9 mouse cellular contexts compared by ENCODE assay signal in the genomic region with DNA sequence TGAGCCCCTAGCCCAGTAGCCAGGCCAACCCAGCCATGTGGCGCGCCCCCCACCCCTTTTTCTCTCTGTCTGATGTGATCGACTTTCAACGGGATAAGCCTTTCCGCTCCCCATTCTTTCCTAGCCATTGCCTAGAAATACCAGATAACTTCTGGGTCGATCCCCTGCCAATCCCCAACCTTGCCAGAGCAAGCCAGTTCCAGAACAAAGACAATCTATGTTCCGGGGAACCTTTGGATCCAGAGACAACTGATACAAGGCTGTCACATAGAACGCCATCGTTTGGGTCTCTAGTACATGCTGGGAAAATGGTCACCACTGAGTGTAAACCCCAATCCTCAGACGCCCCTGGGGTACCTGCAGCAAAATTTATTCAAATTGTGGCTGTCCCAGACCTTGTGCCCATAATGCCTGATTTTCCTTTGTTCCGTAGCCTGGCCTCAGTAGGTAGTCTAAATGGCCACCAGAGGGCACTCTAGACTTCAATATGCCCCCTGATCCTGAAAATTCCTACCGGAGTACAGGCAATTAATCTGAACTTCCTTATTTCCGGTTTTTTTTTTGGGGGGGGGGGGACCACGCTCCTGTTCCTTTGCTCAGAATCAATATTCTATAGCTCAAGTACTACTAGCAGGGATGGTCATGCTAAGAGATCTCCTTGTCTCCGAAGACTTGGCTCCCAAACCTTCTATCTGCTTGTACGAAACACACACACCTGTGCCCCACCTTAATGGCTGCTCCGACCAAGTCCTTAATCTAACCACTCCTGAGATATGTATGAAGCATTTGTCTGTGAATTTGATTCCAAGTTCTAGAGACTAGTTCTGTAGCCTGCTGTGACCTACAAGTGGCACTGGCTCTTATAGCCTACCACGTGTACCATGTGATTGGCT.
DNase-seq lines count a peak whose midpoint lies in the region; ATAC-seq and TF ChIP-seq lines count a peak whose summit lies in the region.
"Had no signal": no experiment of that assay in that cellular context is flagged by ENCODE, and none has a peak within 500 bp of the region (broad histone marks: within the 10 kb centered on the region; RNA-seq: fewer than 3 reads in every experiment).

No protein-coding gene starts in this region.

- 53% methylated on average over 18 of the region's 18 CpGs for whole genome bisulfite sequencing in liver, postnatal 0 days (ENCODE audit: insufficient replicate concordance)
- WGBS in liver, embryonic 12.5 days (ENCODE audit: insufficient replicate concordance), result 50% methylated on average over 18 of the region's 18 CpGs
- 57% methylated on average over 18 of the region's 18 CpGs for WGBS in embryonic facial prominence, embryonic 10.5 days
- 58% methylated on average over 18 of the region's 18 CpGs for WGBS in intestine, postnatal 0 days
- WGBS in midbrain, embryonic 11.5 days, result 54% methylated on average over 18 of the region's 18 CpGs

- peak; percentile 60 for TF ChIP-seq CTCF in liver, postnatal 0 days (IDR thresholded peaks at IDR 0.05; ENCODE audit: low read depth)
- TF ChIP-seq CTCF in intestine, postnatal 0 days (IDR thresholded peaks at IDR 0.05; ENCODE audit: low read depth), result peak; percentile 74

- DNase-seq in liver, postnatal 0 days, result no peak
- peak; percentile 43 for DNase-seq in adipocyte (ENCODE audit: low spot score)
- peak; percentile 60 for DNase-seq in embryonic facial prominence, embryonic 10.5 days (ENCODE audit: low spot score)
- DNase-seq in midbrain, embryonic 11.5 days (ENCODE audit: low spot score, missing footprints), result peak; percentile 88
- DNase-seq in thymus, postnatal 10 days (ENCODE audit: low spot score in 2 of 2), result no peak

- TF ChIP-seq EP300 in liver, postnatal 0 days (IDR thresholded peaks at IDR 0.05; ENCODE audit: low read depth), result no peak

- H3K27ac ChIP-seq in liver, postnatal 0 days (ENCODE audit: low read depth), result no peak overlapping the region
- no peak overlapping the region for H3K27ac ChIP-seq in liver, embryonic 12.5 days
- H3K27ac ChIP-seq in embryonic facial prominence, embryonic 10.5 days (replicated peaks), result peak overlapping the region; percentile 75
- H3K27ac ChIP-seq in intestine, postnatal 0 days (ENCODE audit: low read depth, low read length), result no peak overlapping the region
- no peak overlapping the region for H3K27ac ChIP-seq in midbrain, embryonic 11.5 days (ENCODE audit: low read depth, low read length)
- H3K27ac ChIP-seq: macrophage had no signal

- no peak overlapping the region for H3K9ac ChIP-seq in liver, postnatal 0 days (replicated peaks)
- no peak overlapping the region for H3K9ac ChIP-seq in liver, embryonic 12.5 days
- no peak overlapping the region for H3K9ac ChIP-seq in intestine, postnatal 0 days (ENCODE audit: low read depth, low read length)
- 0 out of 2 replicates have a peak overlapping the region, but pooled peaks have one; percentile 9 for H3K9ac ChIP-seq in midbrain, embryonic 11.5 days (ENCODE audit: low read length)

- H3K4me3 ChIP-seq in liver, postnatal 0 days (ENCODE audit: low read depth, low read length), result no peak overlapping the region
- no peak overlapping the region for H3K4me3 ChIP-seq in liver, embryonic 12.5 days
- no peak overlapping the region for H3K4me3 ChIP-seq in embryonic facial prominence, embryonic 10.5 days
- no peak overlapping the region for H3K4me3 ChIP-seq in intestine, postnatal 0 days (ENCODE audit: low read depth, low read length)
- no peak overlapping the region for H3K4me3 ChIP-seq in midbrain, embryonic 11.5 days (ENCODE audit: low read depth, low read length)

- no peak overlapping the region for H3K4me2 ChIP-seq in liver, postnatal 0 days (ENCODE audit: low read depth, low read length)
- H3K4me2 ChIP-seq in liver, embryonic 12.5 days, result no peak overlapping the region
- H3K4me2 ChIP-seq in intestine, postnatal 0 days (replicated peaks; ENCODE audit: low read depth), result no peak overlapping the region
- H3K4me2 ChIP-seq in midbrain, embryonic 11.5 days, result no peak overlapping the region

- no peaks in the 10 kb centered on the region for H3K36me3 ChIP-seq in liver, postnatal 0 days (replicated peaks; ENCODE audit: insufficient read depth, low read length)
- H3K36me3 ChIP-seq in liver, embryonic 12.5 days, result no peaks in the 10 kb centered on the region
- H3K36me3 ChIP-seq in embryonic facial prominence, embryonic 10.5 days (replicated peaks), result no peaks in the 10 kb centered on the region
- H3K36me3 ChIP-seq in intestine, postnatal 0 days (ENCODE audit: control insufficient read depth, insufficient read depth), result no peaks in the 10 kb centered on the region
- H3K36me3 ChIP-seq in midbrain, embryonic 11.5 days (ENCODE audit: control insufficient read depth, insufficient read depth, low read length), result no peaks in the 10 kb centered on the region

- no peak for ATAC-seq in liver, postnatal 0 days
- ATAC-seq in liver, embryonic 12.5 days, result no peak
- ATAC-seq in intestine, postnatal 0 days, result no peak
- ATAC-seq in midbrain, embryonic 11.5 days (ENCODE audit: low FRiP score), result peak; percentile 77
- no peak for ATAC-seq in inflammation-experienced regulatory T-cells, adult 6 months

- H3K9me3 ChIP-seq in liver, postnatal 0 days (ENCODE audit: low read length), result no peaks in the 10 kb centered on the region
- no peaks in the 10 kb centered on the region for H3K9me3 ChIP-seq in liver, embryonic 12.5 days (replicated peaks)
- no peaks in the 10 kb centered on the region for H3K9me3 ChIP-seq in embryonic facial prominence, embryonic 10.5 days
- H3K9me3 ChIP-seq in intestine, postnatal 0 days (ENCODE audit: control insufficient read depth), result no peaks in the 10 kb centered on the region
- no peaks in the 10 kb centered on the region for H3K9me3 ChIP-seq in midbrain, embryonic 11.5 days (ENCODE audit: control insufficient read depth, low read length)

- H3K4me1 ChIP-seq in liver, postnatal 0 days (ENCODE audit: insufficient read depth), result no peaks in the 10 kb centered on the region
- H3K4me1 ChIP-seq in liver, embryonic 12.5 days, result 0 out of 2 replicates have a peak, but pooled peaks cover 3% of the 10 kb centered on the region
- H3K4me1 ChIP-seq in embryonic facial prominence, embryonic 10.5 days, result no peaks in the 10 kb centered on the region
- H3K4me1 ChIP-seq in intestine, postnatal 0 days (replicated peaks; ENCODE audit: control insufficient read depth, insufficient read depth, low read length), result no peaks in the 10 kb centered on the region
- no peaks in the 10 kb centered on the region for H3K4me1 ChIP-seq in midbrain, embryonic 11.5 days (ENCODE audit: control insufficient read depth, insufficient read depth, low read length)

- H3K27me3 ChIP-seq in liver, postnatal 0 days (ENCODE audit: insufficient read depth, low read length), result no peaks in the 10 kb centered on the region
- no peaks in the 10 kb centered on the region for H3K27me3 ChIP-seq in liver, embryonic 12.5 days (replicated peaks)
- no peaks in the 10 kb centered on the region for H3K27me3 ChIP-seq in embryonic facial prominence, embryonic 10.5 days (replicated peaks; ENCODE audit: low read depth, poor library complexity, severe bottlenecking)
- H3K27me3 ChIP-seq in intestine, postnatal 0 days (replicated peaks; ENCODE audit: control insufficient read depth, insufficient read depth, low read length), result no peaks in the 10 kb centered on the region
- no peaks in the 10 kb centered on the region for H3K27me3 ChIP-seq in midbrain, embryonic 11.5 days (ENCODE audit: control insufficient read depth, insufficient read depth, low read length)

Comparison
In these comparisons a context has a peak if more than half of its experiments do, and no peak if none do; other contexts are left out.
1. DNase-seq: peak in adipocyte (single experiment), embryonic facial prominence, embryonic 10.5 days (single experiment) and midbrain, embryonic 11.5 days (single experiment); none in liver, postnatal 0 days (single experiment) and thymus, postnatal 10 days (0 of 2).